Mouse (Mus musculus) myocyte (in vitro differentiated cells): ENCODE results near the gene Ino80.

ENCODE experiments used
- E2F4 ChIP-seq: IDR thresholded peaks from one replicate; pipeline ENCODE4 v1.6.1; 2011; ENCODE audit warnings: mild to moderate bottlenecking, control low read depth, moderate library complexity; ENCODE audit not compliant: insufficient read depth
- POLR2A ChIP-seq: IDR thresholded peaks from one replicate; pipeline ENCODE4 v1.6.1; 2011; ENCODE audit warnings: low read depth, mild to moderate bottlenecking, control low read depth, moderate library complexity; ENCODE audit not compliant: insufficient read length
- POLR2AphosphoS2 ChIP-seq: IDR thresholded peaks from one replicate; pipeline ENCODE4 v1.6.1; 2011; ENCODE audit warnings: low read depth, control low read depth; ENCODE audit not compliant: insufficient read length
- SRF ChIP-seq: IDR thresholded peaks from one replicate; pipeline ENCODE4 v1.6.1; 2011; ENCODE audit warnings: low read depth; ENCODE audit not compliant: control insufficient read depth, insufficient read length
- TCF12 ChIP-seq: IDR thresholded peaks from one replicate; pipeline ENCODE4 v1.6.1; 2011; ENCODE audit warnings: mild to moderate bottlenecking, control low read depth; ENCODE audit not compliant: poor library complexity, insufficient read depth, severe bottlenecking
- USF1 ChIP-seq: IDR thresholded peaks from one replicate; pipeline ENCODE4 v1.6.1; 2011; ENCODE audit warnings: low read depth, mild to moderate bottlenecking, control low read depth, moderate library complexity

- TF ChIP-seq POLR2A = no peak
- TF ChIP-seq USF1 = no peak
- no peak for TF ChIP-seq SRF
- TF ChIP-seq TCF12 = no peak
- no peak for TF ChIP-seq POLR2AphosphoS2
- no peak for TF ChIP-seq E2F4
Observed at GRCm38 (mm10) chr2:119359721-119360291, 117.7 kb downstream of the Ino80 start.
